Mouse (Mus musculus): Measurements from ENCODE around the gene Nrgn. TPM values are rescaled to one million over a fixed set of nuclear protein-coding genes. Genes with fewer than 3 reads are reported as not detected.

Gene Nrgn
- polyA plus RNA-seq, 1 experiment: not detected

Other genes starting within 250 kb of the Nrgn start
- gene Ccdc15, start 204.5 kb downstream of the Nrgn start, polyA plus RNA-seq (2012; ENCODE audit: insufficient read depth, insufficient read length, missing spikeins): 1.4 and 1.5 TPM in 2 replicates
- gene Hepacam, start 185.6 kb downstream of the Nrgn start, polyA plus RNA-seq (2012; ENCODE audit: insufficient read depth, insufficient read length, missing spikeins): not detected in 2 replicates
- 5.8 and 9.8 TPM in 2 replicates for gene Robo4, start 151.0 kb downstream of the Nrgn start, polyA plus RNA-seq (2012; ENCODE audit: insufficient read depth, insufficient read length, missing spikeins)
- not detected in 2 replicates for gene Robo3, start 119.7 kb downstream of the Nrgn start, polyA plus RNA-seq (2012; ENCODE audit: insufficient read depth, insufficient read length, missing spikeins)
- gene Msantd2, start 63.6 kb downstream of the Nrgn start, polyA plus RNA-seq (2012; ENCODE audit: insufficient read depth, insufficient read length, missing spikeins): 3.8 and 10.4 TPM in 2 replicates
- gene Esam, start 24.8 kb downstream of the Nrgn start, polyA plus RNA-seq (2012; ENCODE audit: insufficient read depth, insufficient read length, missing spikeins): 15.0 and 29.4 TPM in 2 replicates
- 2.1 and 5.7 TPM in 2 replicates for gene Vsig2, start 13.6 kb downstream of the Nrgn start, polyA plus RNA-seq (2012; ENCODE audit: insufficient read depth, insufficient read length, missing spikeins)
- gene Siae, start 2.8 kb upstream of the Nrgn start, polyA plus RNA-seq (2012; ENCODE audit: insufficient read depth, insufficient read length, missing spikeins): 11.7 and 12.1 TPM in 2 replicates
- 13.3 and 14.2 TPM in 2 replicates for gene Spa17, start 60.8 kb upstream of the Nrgn start, polyA plus RNA-seq (2012; ENCODE audit: insufficient read depth, insufficient read length, missing spikeins)
- gene Tbrg1, start 104.4 kb upstream of the Nrgn start, polyA plus RNA-seq (2012; ENCODE audit: insufficient read depth, insufficient read length, missing spikeins): 15.1 and 15.6 TPM in 2 replicates
- not detected in 2 replicates for gene Panx3, start 116.3 kb upstream of the Nrgn start, polyA plus RNA-seq (2012; ENCODE audit: insufficient read depth, insufficient read length, missing spikeins)
- not detected in 2 replicates for gene Olfr160, start 163.3 kb upstream of the Nrgn start, polyA plus RNA-seq (2012; ENCODE audit: insufficient read depth, insufficient read length, missing spikeins)
- gene Olfr874, start 192.2 kb upstream of the Nrgn start, polyA plus RNA-seq (2012; ENCODE audit: insufficient read depth, insufficient read length, missing spikeins): not detected in 2 replicates
- not detected in 2 replicates for gene Olfr875, start 219.0 kb upstream of the Nrgn start, polyA plus RNA-seq (2012; ENCODE audit: insufficient read depth, insufficient read length, missing spikeins)

Measured in brown adipose tissue, adult 24 weeks (tissue).